Mouse (Mus musculus) large intestine, adult 2 months (tissue): ENCODE results near the gene Uggt2. TPM values are rescaled to one million over a fixed set of nuclear protein-coding genes. Genes with fewer than 3 reads are reported as not detected.

ENCODE experiments used
- DNase-seq: peaks from one replicate; pipeline ENCODE4 v3.0.0-alpha.2; 2012; ENCODE audit warnings: low read depth, low spot score
- WGBS: fragments of 180-500 bp; shearing (Covaris S2); methylation state at CpG from one replicate; pipeline ENCODE4 v1.1.7; 2018; 5-methylcytosine and 5-hydroxymethylcytosine counted together
- polyA plus RNA-seq: library from polyadenylated mRNA; depleted of rRNA; stranded (reverse); fragments of >200 nt; gene quantifications from 2 replicates; pipeline ENCODE4 v1.2.3, GENCODE M21; 2012; rRNA removed

Uggt2 gene
- polyA plus RNA-seq, result 0.79 and 1.2 TPM in 2 replicates

DNA sequence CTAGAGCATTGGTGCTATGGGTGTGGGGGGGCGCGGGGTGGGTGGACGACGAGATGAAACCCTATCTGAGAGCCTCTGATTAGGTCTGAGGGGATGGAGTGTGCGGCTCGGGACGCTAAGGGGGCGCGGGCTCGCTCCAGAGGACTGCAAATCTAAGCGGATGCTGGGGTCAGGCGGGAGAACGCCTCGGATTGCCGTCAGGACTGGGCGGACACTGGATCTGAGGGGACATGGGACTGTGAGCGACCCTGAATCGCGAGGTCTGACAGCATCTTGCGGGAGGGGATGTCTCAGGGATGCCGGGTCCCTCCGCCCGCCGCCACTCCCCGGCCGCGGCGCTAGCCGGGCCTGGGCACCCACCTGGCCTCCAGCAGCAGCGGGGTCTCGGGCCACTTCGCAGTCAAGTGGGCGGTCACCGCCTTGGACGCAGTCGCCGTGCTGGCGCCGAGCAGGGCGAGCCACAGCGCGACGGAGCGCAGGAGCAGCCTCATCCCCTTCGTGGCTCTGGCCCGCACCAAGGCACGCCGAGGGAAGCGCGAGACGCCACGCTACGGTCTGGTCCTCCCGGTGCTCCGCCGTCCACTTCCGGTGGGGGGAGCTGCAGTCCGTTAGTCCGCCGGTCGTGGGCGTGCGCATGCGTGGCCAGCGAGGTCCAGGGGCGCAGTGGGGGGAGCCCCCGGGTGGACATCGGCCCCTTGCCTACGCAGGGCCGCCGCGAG, at the start of gene Uggt2:
Uggt2 (minus strand) TSS at position 580 of the 719 bp plus-strand sequence.
- WGBS, result 2% methylated on average over 72 of the region's 72 CpGs
- no peak for DNase-seq

DNA sequence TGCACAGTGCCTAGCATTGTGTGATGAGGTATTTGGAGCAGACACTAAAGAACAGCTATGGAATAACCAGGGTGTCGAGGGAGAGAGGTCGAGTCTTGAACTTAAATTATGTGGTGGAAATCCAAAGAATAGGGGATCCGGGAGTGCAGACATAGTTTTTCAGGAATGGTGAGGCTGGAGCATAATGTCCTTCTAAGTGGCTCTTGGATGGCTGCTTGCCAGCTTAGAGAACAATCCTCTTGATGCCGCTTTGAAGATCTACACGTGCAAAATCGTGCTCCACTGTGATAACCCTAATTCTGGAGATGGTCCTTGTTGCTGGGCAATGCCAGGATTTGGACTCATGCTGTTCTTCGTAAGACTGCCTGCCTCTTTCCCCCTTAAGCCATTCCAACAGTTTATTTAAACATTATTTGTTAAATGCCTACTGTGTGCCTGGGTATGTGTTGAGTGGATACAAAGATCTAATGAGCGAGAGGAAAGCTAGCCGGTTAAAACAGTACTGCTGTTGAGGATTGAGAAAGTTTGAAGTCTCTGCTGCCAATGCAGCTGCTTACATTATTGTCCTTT, 40.2 kb upstream of the Uggt2 start:
- DNase-seq, result no peak
- 50% methylated on average over 9 of the region's 9 CpGs for WGBS

DNA sequence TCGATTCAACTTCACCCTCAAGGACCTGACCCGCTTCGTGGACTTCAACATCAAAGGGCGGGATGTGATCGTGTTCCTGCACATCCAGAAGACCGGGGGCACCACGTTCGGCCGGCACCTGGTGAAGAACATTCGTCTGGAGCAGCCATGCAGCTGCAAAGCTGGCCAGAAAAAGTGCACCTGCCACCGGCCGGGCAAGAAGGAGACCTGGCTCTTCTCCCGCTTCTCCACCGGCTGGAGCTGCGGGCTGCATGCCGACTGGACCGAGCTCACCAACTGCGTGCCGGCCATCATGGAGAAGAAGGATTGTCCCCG, 39.5 kb upstream of the Uggt2 start:
- DNase-seq, result no peak
- 2% methylated on average over 20 of the region's 20 CpGs for WGBS

DNA sequence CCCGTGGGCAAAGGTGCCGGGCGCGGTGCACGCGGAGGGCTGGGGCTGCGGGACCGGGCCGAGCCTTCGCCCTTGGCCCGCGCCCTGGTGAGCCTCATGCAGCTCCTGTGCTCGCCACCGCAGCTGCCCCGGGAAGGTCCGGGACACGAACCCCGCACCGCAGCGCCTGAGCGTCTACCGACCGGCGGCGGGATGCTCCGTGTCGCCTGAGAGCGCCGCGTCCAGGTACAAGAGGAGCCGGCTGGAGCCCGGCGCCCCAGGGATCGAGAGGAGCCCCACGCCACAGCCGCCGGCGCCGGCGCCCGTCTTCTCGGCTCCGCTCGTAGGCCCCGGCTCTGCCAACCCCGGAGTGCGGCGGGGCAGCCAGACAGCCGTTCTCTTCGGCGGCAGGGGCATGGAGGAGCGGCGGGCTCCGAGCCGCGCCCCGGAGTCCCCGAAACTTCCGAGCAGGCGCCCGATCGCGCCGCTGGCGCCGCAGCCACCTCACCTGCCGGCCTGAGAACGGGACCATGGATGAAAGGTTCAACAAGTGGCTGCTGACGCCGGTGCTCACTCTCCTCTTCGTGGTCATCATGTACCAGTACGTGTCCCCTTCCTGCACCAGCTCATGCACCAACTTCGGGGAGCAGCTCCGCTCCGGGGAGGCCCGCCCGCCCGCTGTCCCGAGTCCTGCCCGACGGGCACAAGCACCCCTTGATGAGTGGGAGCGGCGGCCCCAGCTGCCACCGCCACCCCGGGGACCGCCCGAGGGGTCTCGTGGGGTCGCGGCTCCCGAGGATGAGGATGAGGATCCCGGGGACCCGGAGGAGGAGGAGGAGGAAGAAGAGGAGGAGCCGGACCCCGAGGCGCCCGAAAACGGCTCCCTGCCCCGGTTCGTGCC, 38.9 kb upstream of the Uggt2 start, which contains the start of gene Hs6st3:
Hs6st3 (plus strand) TSS at position 436 of the 880 bp plus-strand sequence.
- no peak for DNase-seq
- 2% methylated on average over 100 of the region's 100 CpGs for WGBS

DNA sequence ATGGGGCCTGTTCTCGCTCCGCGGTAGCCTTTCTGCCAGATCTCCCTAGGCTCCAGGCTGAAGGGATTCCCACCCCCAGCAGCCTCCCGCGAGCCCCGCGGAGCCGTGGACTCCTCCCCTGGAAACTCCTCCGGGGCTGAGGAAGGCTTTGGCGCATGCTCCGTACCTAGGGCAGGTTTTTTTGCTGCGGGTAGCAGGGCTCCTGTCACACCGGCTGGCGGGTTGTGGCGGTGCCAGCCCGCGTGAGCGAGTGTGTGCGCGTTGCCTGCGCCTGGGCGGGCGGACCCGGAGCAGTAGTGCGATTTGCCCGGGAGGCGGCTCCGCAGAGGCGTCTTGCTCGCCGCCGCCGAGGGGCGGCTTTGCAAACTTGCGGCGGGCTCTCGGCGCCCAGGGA, 38.3 kb upstream of the Uggt2 start:
- no peak for DNase-seq
- WGBS, result under 1% methylated on average over 38 of the region's 38 CpGs

DNA sequence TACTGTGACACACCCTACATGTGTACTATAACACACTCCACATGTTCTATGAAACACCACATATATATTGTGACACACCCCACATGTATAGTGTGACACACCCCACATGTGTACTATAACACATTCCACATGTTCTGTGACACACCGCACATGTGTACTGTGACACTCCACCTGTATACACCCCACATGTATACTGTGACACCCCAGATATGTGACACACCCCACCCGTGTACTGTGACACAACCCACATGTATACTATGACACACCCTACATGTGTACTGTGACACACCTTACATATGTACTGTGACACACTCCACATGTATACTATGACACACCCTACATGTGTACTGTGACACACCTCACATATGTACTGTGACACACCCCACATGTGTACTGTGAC, 28.1 kb upstream of the Uggt2 start:
- DNase-seq, result no peak
- 90% methylated on average over 2 of the region's 2 CpGs for WGBS

DNA sequence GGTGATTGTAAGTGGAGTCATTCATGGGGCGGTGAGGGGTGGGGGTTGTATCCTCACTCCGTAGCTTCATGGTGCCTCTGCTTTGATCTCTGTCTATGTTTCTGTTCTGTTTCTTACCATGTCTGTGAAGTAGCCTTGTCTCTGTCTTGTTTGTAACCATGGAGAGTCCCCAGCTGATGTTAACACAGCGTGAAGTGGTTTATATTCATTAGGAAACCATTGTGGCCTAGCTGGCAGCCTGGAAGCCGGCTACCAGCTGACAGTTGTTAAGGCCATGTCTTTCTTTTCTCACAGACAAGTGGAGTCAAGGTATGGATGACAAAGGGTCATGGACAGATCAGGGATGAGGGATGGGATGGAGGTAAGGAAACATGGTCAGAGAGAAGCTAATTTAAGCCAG, 26.6 kb upstream of the Uggt2 start:
- no peak for DNase-seq
- WGBS, result 69% methylated on average over 4 of the region's 4 CpGs

DNA sequence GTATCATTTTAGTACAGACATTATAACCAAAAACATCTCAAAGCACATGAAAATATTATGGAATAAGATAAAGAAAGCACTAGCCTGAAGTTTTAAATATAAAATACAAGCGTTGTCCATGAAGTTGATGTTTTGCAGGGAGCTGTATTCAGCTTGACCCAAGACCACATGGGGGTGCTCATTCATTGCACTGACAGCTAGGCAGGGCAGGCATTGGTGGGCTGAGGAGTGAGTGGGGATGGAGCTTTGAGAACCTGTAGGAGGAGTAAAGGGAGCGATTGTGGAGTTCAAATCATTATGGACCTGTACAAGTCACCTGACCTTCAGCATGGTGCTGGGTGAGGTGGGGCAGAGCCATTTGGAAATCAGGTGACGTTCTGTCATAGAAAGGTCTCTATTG, 24.8 kb upstream of the Uggt2 start:
- DNase-seq, result no peak
- 31% methylated on average over 3 of the region's 3 CpGs for WGBS

DNA sequence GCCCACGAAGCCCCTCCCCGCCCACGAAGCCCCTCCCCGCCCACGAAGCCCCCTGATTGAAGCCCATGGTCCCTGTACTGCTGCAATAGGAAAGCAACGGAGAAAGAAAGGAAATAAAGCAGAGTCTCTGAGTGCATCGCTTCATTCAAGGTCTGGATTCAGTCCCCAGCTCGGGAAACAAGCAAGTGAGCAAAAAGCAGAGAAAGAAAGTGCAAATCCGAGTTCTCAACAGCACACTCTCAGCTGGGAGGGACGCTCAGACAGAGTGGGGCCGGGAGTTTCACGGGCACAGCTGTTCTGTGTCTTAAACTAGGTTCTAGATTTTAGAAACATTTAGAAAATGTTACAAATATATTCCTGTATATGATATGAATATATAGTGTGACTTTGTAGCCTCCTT, 24.4 kb upstream of the Uggt2 start:
- DNase-seq, result no peak
- 10% methylated on average over 12 of the region's 12 CpGs for WGBS

DNA sequence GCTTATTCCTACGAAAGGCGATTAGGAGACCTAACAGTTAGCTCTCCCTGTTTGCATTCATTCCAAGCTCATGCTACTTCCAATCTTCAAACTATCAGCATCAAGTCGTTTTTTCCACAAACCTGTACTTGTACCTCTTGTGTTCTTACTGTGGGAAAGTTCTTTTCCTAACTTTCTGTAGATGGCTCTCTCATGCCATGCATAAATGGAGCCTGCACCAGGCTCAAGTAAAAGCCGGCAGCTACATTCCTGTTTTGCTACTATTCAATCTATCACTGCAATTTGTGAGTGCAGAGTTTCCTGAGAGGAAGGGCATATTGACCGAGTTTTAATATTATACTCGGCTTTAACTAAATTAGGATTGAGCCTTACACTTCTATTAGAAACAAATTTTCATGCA, 13.3 kb upstream of the Uggt2 start:
- no peak for DNase-seq
- WGBS, result 68% methylated on average over 6 of the region's 6 CpGs

DNA sequence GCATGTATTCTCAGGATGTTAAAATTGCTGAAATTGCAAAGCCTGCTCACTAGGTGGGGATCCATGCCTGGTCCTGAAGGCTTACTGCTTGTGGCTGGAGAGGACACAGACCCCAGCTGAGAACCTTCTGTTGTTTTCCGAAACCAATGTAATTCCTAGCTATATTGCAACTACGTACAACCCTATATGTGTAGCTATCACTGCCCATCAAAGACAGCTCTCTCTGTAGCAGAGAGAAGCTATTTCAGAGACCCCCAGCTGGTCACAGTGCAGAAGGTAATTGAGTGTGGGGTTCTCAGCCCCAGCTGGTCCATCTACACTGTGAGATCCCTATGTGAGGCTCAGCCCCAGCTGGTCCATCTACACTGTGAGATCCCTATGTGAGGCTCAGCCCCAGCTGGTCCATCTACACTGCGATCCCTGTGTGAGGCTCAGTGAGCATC, 10.6 kb upstream of the Uggt2 start:
- no peak for DNase-seq
- 76% methylated on average over 3 of the region's 3 CpGs for WGBS

DNA sequence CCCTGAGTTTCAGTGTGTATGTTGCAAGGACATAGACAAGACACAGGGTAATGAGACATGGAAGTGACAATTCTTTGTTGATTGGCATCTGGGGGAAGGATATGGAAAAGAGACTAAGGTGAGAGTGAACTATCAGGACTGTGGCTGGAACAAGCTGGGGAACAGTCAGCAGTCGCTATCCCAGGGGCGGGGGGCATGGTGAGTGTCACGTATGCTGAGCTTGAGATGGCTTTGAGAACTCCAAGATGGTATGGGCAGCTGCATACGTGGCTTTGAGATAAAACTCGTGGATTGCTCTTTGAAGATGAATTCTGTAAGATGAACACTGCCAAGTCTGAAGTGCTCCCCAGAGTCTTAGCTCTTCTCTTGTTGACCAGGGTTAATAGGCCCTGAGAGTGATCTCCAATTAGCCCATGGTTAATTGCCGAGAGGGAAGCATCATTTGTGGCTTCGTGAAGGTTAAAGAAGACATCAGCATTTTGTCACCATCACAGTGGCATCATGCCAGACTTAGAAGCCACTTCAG, 9.6 kb upstream of the Uggt2 start:
- WGBS, result 67% methylated on average over 7 of the region's 7 CpGs
- no peak for DNase-seq

DNA sequence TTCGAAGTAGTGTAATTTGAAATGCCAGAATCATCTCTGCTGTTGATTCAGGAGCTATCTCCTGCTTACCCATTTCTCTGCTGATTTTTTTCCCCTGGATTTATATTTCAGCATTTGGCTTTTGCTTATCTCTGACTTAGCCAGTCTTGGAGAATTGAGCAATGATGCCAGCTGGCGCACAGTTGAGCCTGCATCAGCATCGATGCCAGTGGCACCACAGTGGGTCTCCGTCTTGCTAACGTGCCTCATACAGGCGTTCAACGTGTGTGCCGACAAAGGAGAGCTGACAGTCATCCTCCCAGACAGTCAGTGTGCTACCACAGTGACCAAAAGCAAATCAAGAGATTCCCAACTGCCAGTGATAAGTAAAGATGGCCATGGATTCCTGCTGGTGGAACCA, 8.4 kb upstream of the Uggt2 start:
- DNase-seq, result no peak
- 93% methylated on average over 8 of the region's 8 CpGs for WGBS

DNA sequence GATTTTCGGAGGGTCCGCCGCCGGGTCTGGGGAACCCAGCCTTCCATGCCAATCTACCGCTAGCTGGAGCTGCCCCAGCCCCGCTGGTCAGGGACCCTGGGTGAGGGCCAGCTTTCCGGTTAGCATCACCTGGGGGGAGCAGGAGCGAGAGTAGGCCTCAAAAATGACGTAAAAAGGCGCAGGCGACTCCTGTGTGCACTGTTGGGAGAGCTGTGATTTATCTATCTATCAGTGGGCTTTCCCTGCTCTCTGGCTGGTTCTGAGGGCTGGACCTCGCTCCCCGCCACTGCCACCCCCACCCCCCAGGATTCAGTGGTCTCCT, 301 bp upstream of the Uggt2 start:
- 13% methylated on average over 13 of the region's 13 CpGs for WGBS
- DNase-seq, result no peak

DNA sequence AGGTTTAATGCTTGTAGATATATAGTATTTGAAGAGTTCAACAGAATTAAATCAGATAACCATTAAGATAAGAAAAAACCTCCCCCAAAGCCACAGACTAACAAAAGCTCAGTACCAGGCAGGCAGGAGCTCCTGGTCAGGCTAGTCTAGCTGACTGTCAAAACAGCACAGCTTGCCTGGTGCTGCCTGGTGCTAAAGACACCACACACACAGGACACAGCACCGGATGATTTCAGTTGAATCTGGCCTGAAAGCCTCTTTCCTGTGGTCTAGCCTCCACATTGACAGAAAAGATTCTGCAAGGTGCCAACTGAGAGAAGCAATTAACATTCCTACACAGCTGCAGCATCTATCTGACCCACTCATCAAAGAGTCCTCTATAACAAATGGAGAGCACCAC, 37.4 kb downstream of the Uggt2 start:
- DNase-seq, result no peak
- WGBS, result 79% methylated on average over 1 of the region's 1 CpGs

DNA sequence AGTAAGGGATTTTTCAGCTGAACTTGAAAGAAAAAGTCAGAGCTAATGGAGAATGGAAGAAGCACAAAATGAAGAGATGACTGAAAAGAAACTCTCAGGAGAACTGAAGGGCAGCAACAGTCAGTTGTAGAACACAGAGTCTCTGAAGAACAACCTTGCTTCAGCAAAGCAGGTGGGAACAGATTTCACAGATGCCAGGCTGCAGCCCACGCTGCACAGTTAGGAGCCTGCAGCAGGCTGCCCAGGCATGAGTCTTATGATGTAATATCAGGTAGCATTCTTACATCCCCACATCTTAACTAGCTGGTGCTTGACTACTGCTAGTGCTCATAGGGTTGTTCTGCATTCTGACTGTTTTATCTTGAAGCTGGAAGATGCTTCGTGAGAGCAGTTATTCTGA, 38.5 kb downstream of the Uggt2 start:
- WGBS, result 92% methylated on average over 2 of the region's 2 CpGs

DNA sequence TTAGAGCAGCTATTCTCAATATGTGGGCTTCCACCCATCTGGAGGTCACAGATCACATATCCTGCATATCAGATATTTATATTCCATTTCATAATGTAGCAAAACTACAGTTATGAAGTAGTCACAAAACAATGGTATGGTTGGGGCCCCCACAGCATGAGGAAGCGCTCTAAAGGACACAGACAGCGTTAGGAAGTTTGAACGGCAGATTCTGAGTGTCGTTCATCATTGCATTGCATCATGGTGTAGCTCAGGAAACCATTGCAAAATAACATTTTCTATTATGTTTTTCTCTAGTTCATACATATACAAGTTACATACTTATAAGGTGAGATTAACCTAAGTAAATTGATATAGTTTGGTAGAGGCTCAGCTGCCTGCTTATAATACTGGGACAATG, 42.2 kb downstream of the Uggt2 start:
- WGBS, result 85% methylated on average over 4 of the region's 4 CpGs
- no peak for DNase-seq

More for the DNA sequence above, 38.5 kb downstream of the Uggt2 start:
- DNase-seq, result no peak

DNA sequence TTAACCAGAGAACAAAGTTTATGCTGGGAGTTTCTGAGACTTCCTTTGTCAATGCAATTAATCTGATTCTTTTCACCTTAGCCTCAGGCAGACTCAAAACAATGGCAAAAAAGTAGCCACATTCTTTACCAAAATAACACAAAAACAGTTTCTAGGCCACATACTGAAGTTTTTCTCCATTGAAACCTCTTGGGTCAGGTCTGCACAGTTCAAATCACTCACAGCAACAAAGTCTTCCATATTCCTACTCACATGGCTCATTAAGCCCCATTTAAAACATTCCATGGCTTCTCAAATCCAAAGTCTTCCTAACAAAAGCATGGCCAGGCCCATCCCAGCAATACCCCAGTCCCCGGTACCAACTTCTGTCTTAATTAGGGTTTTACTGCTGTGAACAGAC, 46.3 kb downstream of the Uggt2 start:
- DNase-seq, result no peak
- WGBS, result 87% methylated on average over 1 of the region's 1 CpGs

DNA sequence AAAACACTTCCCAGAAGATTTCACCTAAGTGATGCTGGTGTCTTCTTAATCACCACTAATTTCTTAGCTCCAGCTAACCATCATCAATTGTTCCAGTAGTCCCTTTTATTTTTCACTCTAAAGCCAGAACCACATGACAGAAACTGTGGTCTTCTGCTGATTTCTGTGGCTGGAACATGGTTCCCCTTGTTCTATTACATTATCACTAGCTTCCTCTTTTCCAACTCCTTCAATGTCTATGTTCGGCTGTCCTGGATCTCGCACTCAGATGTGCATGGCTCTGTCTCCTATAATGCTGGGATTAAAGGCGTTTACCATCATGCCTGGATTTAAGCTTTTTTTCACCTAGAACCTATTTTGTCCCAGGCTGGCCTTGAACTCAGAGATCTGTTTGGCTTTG, 46.9 kb downstream of the Uggt2 start:
- 87% methylated on average over 3 of the region's 3 CpGs for WGBS
- no peak for DNase-seq

DNA sequence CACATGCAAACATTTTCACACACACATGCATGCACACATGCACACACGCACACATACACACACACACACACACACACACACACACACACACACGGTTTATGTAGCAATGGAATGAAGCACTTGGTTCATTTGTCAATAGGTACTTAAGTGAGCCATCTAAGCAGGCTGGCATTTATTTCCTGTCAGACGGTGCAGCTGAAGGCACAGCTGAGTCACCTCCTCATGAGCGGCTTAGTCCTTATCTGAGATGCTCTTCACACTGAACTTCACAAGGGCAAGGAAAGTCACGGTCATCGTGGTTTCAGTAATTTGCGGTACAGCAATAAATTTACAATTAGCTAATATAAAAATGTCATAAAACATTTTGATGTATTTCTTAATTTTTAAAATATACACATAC, 55.5 kb downstream of the Uggt2 start:
- no peak for DNase-seq
- 63% methylated on average over 7 of the region's 7 CpGs for WGBS

DNA sequence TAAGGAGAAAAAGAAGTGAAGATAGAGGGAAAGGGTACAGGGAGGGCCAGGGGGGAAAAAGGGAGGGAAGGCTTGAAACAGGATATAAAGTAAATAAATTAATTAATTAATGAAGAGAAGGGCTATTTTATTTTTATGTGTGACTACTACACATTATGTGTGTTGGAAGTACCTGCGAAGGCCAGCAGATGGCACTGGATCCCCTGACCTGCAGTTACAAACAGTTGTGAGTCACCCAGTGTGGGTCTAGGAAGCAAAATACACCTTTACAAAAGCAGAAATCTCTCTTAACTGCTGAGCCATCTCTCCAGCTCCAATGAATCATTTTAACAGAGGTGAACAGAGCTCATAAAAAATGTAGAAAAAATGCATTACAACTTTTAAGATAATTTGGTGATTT, 59.0 kb downstream of the Uggt2 start:
- 66% methylated on average over 1 of the region's 1 CpGs for WGBS
- no peak for DNase-seq
